Mouse (Mus musculus): ENCODE results near the gene Golph3. TPM values are rescaled to one million over a fixed set of nuclear protein-coding genes. Genes with fewer than 3 reads are reported as not detected.

Golph3 gene
- 101 to 107 TPM (median 105 TPM) in 4 replicates for total RNA-seq (2023)

DNA sequence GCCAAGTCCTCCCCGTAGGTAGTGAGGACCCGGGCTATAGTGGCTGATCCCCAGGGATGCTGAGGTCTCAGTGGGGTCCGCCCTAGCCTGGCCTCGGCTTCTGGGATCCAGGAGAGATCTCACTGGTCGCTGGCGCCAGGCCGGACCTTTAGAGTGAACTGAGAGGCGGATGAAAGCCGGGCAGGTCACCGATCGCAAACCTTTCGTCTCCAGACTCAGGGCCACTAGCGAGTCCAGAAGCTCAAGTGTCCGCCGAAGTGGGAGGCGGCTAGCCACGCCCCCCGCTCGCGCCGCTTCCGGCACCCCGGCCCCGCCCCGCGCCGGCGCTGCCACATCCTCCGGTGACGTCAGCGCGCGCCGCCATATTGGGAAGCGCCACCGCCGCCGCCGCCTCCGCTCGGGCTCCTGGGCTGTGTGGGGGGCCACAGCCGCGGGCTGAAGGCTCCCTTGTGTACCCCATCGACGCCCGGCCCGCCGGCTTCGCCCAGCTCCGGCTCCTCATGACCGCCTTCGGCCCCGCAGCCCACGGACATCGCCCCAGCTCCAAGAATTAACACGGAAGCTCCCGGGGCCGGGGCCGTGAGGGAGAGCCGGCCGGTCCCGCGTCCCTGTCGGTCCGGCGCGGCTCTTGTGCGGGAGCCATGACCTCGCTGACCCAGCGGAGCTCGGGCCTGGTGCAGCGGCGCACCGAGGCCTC, at the start of gene Golph3:
Gene Golph3, plus strand, starts transcription at position 360 of the 697 bp plus-strand sequence.

DNA sequence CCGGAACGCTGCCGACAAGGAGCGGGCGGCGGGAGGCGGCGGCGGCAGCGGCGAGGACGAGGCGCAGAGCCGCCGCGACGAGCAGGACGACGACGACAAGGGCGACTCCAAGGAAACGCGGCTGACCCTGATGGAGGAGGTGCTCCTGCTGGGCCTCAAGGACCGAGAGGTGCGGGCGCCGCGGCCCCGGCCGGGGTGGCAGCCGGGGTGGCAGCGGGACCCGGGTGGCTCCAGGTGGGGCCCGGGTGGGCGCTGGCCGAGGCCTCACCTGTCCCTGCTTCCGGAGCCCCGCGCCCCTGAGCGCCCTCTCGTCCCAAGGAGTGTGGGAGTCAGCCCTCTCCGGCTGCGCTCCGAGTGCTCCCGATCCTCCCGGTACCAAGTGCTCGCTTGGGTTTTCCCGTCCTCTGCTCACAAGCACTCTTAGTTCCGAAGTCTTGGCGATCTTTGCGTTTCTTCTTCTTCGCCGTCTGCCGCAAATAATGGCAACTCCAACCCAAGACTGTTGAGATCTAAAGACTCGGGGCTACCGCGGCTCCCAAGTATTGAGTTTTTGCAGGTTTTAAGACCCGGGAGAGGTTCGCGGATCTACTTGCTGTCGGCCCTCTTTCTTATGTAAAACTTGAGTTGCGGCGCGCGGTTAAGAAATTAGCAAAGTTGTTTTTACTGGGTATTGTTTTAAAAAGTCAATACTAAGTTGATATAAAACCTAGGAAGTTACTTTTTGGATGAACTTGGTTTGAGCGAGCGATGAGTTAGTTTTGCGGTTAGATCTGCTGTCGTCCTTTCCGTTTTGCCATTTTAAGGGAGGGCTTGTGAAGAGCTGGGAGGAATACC, 755 bp downstream of the Golph3 start, which contains the start of gene 1810049J17Rik:
Gene 1810049J17Rik, minus strand, starts transcription at position 112 of the 834 bp plus-strand sequence.

Other genes with a start within 250 kb of the Golph3 start
- gene Zfr, start 203.6 kb upstream of the Golph3 start, total RNA-seq (2023): 142 to 163 TPM (median 150 TPM) in 4 replicates
- 41.1 to 48.0 TPM (median 46.2 TPM) in 4 replicates for gene Mtmr12, start 116.4 kb upstream of the Golph3 start, total RNA-seq (2023)
- 1.9 to 2.5 TPM (median 2.5 TPM) in 3 of 4 replicates, not detected in the other for gene 1810049J17Rik, start 449 bp downstream of the Golph3 start, total RNA-seq (2023)

Data from B cell, adult 62 days (primary cell).